Mouse (Mus musculus) forebrain, postnatal 0 days (tissue): ENCODE measurements at regions not wholly inside any gene's neighbourhood (a gene's known extent, or its start where the extent isn't known, plus 50 kb on each side); places are given as distances from the start of the nearest gene placed in this dataset.

Source experiments
- ATAC-seq: fragments of 200-750 bp; cut with Nextera tagmentation; 2 replicates; pipeline ENCODE4 v1.8.0; 2017; ENCODE audit warnings: mild to moderate bottlenecking, moderate library complexity
- DNase-seq: peaks from one replicate; pipeline ENCODE4 v3.0.0-alpha.2; 2015
- H3K27ac ChIP-seq: fragments of 300-500 bp; sonication (generic); 2 replicates; pipeline ENCODE4 v1.5.1; 2014; ENCODE audit warnings: low read depth, mild to moderate bottlenecking, antibody characterized with exemption, low read length, moderate library complexity, mixed read lengths
- H3K27me3 ChIP-seq: fragments of 300-500 bp; sonication (generic); 2 replicates; pipeline ENCODE4 v1.6.1; 2014; ENCODE audit warnings: mild to moderate bottlenecking, low read length, mixed read lengths; ENCODE audit not compliant: insufficient read depth
- H3K36me3 ChIP-seq: fragments of 300-500 bp; sonication (generic); 2 replicates; pipeline ENCODE4 v1.6.1; 2014; ENCODE audit warnings: mild to moderate bottlenecking, moderate library complexity; ENCODE audit not compliant: insufficient read depth
- H3K4me1 ChIP-seq: fragments of 300-500 bp; sonication (generic); 2 replicates; pipeline ENCODE4 v1.6.1; 2014; ENCODE audit warnings: antibody characterized with exemption; ENCODE audit not compliant: insufficient read depth
- H3K4me2 ChIP-seq: fragments of 300-500 bp; sonication (generic); 2 replicates; pipeline ENCODE4 v1.6.1; 2014; ENCODE audit warnings: low read depth, mild to moderate bottlenecking, moderate library complexity
- H3K4me3 ChIP-seq: fragments of 300-500 bp; sonication (generic); 2 replicates; pipeline ENCODE4 v1.5.1; 2014; ENCODE audit warnings: low read depth, low read length, mixed read lengths
- H3K9ac ChIP-seq: fragments of 300-500 bp; sonication (generic); 2 replicates; pipeline ENCODE4 v1.6.1; 2014; ENCODE audit warnings: mild to moderate bottlenecking
- H3K9me3 ChIP-seq: fragments of 300-500 bp; sonication (generic); 2 replicates; pipeline ENCODE4 v1.6.1; 2016; ENCODE audit warnings: low read length
- CTCF ChIP-seq: sonication (generic); IDR thresholded peaks from 2 replicates; pipeline ENCODE4 v1.5.1; 2016; ENCODE audit warnings: antibody characterized with exemption, control low read depth, low read depth
- WGBS: fragments of 180-500 bp; shearing (Covaris S2); extraction: QIAGEN DNeasy Blood & Tissue Kit; methylation state at CpG from one replicate; pipeline ENCODE4 v1.1.7; 2014; 5-methylcytosine and 5-hydroxymethylcytosine counted together
- microRNA-seq, 2 experiments: library from miRNA; unstranded; fragments of <30 nt; microRNA quantifications; one replicate each; pipeline ENCODE4; 2016

GRCm38 (mm10) chr12:77014908-77015307 lies 52.9 kb upstream of the Max start:
- Histone ChIP-seq H3K4me2 (no peak overlapping the region), H3K9ac (no peak overlapping the region), H3K27ac (no peak overlapping the region), H3K9me3 (no peaks in the 10 kb centered on the region), H3K4me3 (no peak overlapping the region), H3K4me1 (no peaks in the 10 kb centered on the region), H3K36me3 (no peaks in the 10 kb centered on the region), H3K27me3 (no peaks in the 10 kb centered on the region)
- DNase-seq (no peak), ATAC-seq (no peak)
- TF ChIP-seq CTCF = no peak
- WGBS = 79% methylated on average over 2 of the region's 2 CpGs

Small RNA genes lying in the stretch of these regions (microRNA-seq; reads per million reads assigned to microRNA genes)
- gene Gm22696 = 0 reads per million in 2 experiments
